ENCODE assay signal across 24 mouse cellular contexts in the genomic region with DNA sequence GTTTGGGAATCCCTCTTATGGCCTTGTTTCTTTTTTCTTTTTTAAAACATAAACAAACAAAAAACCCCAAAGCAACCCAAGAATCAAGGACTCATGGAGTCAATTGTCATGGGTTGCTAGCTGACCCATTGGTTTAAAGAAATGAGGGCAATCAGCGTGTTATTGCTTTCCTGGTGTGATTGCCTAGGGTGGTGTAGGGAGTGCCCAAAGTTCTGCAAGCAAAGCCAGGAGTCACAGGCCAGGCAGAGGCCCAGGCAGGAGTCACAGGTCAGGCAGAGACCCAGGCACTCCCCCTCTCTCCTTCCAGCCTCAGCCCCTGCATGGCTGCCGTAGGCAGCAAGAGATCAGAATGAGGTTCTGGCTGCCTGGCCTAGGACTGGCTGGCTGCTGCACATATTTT. TPM values are rescaled to one million over a fixed set of nuclear protein-coding genes. Genes with fewer than 3 reads are reported as not detected.
DNase-seq lines count a peak whose midpoint lies in the region; ATAC-seq and TF ChIP-seq lines count a peak whose summit lies in the region.
"Had no signal": no experiment of that assay in that cellular context is flagged by ENCODE, and none has a peak within 500 bp of the region (broad histone marks: within the 10 kb centered on the region; RNA-seq: fewer than 3 reads in every experiment).

No protein-coding gene starts in this region.

- H3K4me1 ChIP-seq in heart, embryonic 10.5 days: peaks cover 38% of the 10 kb centered on the region
- no peaks in the 10 kb centered on the region; the same call in 1 of the 2 replicates for H3K4me1 ChIP-seq in hindbrain, embryonic 14.5 days (replicated peaks; ENCODE audit: control insufficient read depth, insufficient read depth, low read length)
- H3K4me1 ChIP-seq in hindbrain, postnatal 0 days (ENCODE audit: insufficient read depth, low read length): no peaks in the 10 kb centered on the region
- H3K4me1 ChIP-seq: neural tube, embryonic 12.5 days had no signal

- DNase-seq in heart, embryonic 10.5 days (ENCODE audit: low spot score): no peak
- DNase-seq in heart, postnatal 36 days: no peak
- no peak for DNase-seq in hindbrain, embryonic 14.5 days (ENCODE audit: low spot score)
- no peak for DNase-seq in hindbrain, postnatal 0 days (ENCODE audit: low spot score)
- peak; percentile 13 for DNase-seq in thymus, postnatal 14 days
- DNase-seq in thymus, postnatal 36 days: no peak
- no peak for DNase-seq in left cerebral cortex, postnatal 14 days (ENCODE audit: low spot score in 2 of 2)
- DNase-seq in adrenal gland, postnatal 10 days: no peak
- DNase-seq: adrenal gland, postnatal 25 days; cerebellum, adult 9-10 months; gastrocnemius, postnatal 14 days; heart, adult 11 months; heart, postnatal 10 days; kidney, adult 8-10 months; kidney, postnatal 14 days; layer of hippocampus, postnatal 36 days; lung, postnatal 4 days had no signal

- 61% methylated on average over 2 of the region's 2 CpGs for WGBS in heart, embryonic 10.5 days
- WGBS in hindbrain, embryonic 14.5 days: 80% methylated on average over 2 of the region's 2 CpGs
- WGBS in hindbrain, postnatal 0 days: 72% methylated on average over 2 of the region's 2 CpGs

- TF ChIP-seq CTCF in hindbrain, postnatal 0 days (IDR thresholded peaks at IDR 0.05; ENCODE audit: low read depth): no peak

- no peak overlapping the region for H3K9ac ChIP-seq in hindbrain, embryonic 14.5 days
- no peak overlapping the region for H3K9ac ChIP-seq in hindbrain, postnatal 0 days (replicated peaks; ENCODE audit: low read length)
- H3K9ac ChIP-seq: limb, embryonic 13.5 days; midbrain, embryonic 15.5 days; neural tube, embryonic 12.5 days had no signal

- H3K4me3 ChIP-seq in heart, embryonic 10.5 days: no peak overlapping the region
- H3K4me3 ChIP-seq in hindbrain, embryonic 14.5 days (replicated peaks; ENCODE audit: low read length): no peak overlapping the region
- H3K4me3 ChIP-seq in hindbrain, postnatal 0 days (ENCODE audit: low read length): no peak overlapping the region
- H3K4me3 ChIP-seq: embryonic facial prominence, embryonic 10.5 days; layer of hippocampus, adult 2 months; limb, embryonic 13.5 days; midbrain, embryonic 15.5 days; neural tube, embryonic 12.5 days had no signal

- no peaks in the 10 kb centered on the region for H3K27me3 ChIP-seq in heart, embryonic 10.5 days (ENCODE audit: insufficient read depth, poor library complexity, severe bottlenecking)
- no peaks in the 10 kb centered on the region for H3K27me3 ChIP-seq in hindbrain, embryonic 14.5 days (ENCODE audit: control insufficient read depth, insufficient read depth, low read length)
- H3K27me3 ChIP-seq in hindbrain, postnatal 0 days (ENCODE audit: insufficient read depth, low read length): no peaks in the 10 kb centered on the region
- H3K27me3 ChIP-seq: limb, embryonic 13.5 days; midbrain, embryonic 15.5 days; neural tube, embryonic 12.5 days had no signal

- peak overlapping the region; percentile 17; the same call in 1 of the 2 replicates for H3K27ac ChIP-seq in heart, embryonic 10.5 days
- 0 out of 2 replicates have a peak overlapping the region, but pooled peaks have one; percentile 5 for H3K27ac ChIP-seq in hindbrain, embryonic 14.5 days
- H3K27ac ChIP-seq in hindbrain, postnatal 0 days: no peak overlapping the region
- H3K27ac ChIP-seq: embryonic facial prominence, embryonic 10.5 days; layer of hippocampus, adult 2 months; limb, embryonic 13.5 days; midbrain, embryonic 15.5 days; neural tube, embryonic 12.5 days had no signal

- ATAC-seq in hindbrain, embryonic 14.5 days (ENCODE audit: low FRiP score): no peak
- ATAC-seq in hindbrain, postnatal 0 days: no peak
- ATAC-seq: forebrain, embryonic 16.5 days; hindbrain, embryonic 16.5 days; midbrain, embryonic 15.5 days had no signal

- H3K4me2 ChIP-seq in hindbrain, embryonic 14.5 days (replicated peaks): no peak overlapping the region
- H3K4me2 ChIP-seq in hindbrain, postnatal 0 days (ENCODE audit: low read depth, low read length): no peak overlapping the region
- H3K4me2 ChIP-seq: limb, embryonic 13.5 days; midbrain, embryonic 15.5 days; neural tube, embryonic 12.5 days had no signal

- peaks cover 8% of the 10 kb centered on the region; the same call in 1 of the 2 replicates for H3K36me3 ChIP-seq in heart, embryonic 10.5 days
- no peaks in the 10 kb centered on the region; the same call in 1 of the 2 replicates for H3K36me3 ChIP-seq in hindbrain, embryonic 14.5 days (replicated peaks; ENCODE audit: control insufficient read depth, insufficient read depth)
- no peaks in the 10 kb centered on the region for H3K36me3 ChIP-seq in hindbrain, postnatal 0 days (ENCODE audit: insufficient read depth, low read length)
- H3K36me3 ChIP-seq: embryonic facial prominence, embryonic 10.5 days; midbrain, embryonic 15.5 days; neural tube, embryonic 12.5 days had no signal

- intact Hi-C loops in heart, postnatal 36 days (cut with DNase I): no loop called here
- intact Hi-C loops in left cerebral cortex, postnatal 14 days (cut with DNase I): loop anchor here (5.0 kb wide), 1 partner anchor 57 kb away; a partner anchor contains a TSS

- no peaks in the 10 kb centered on the region for H3K9me3 ChIP-seq in heart, embryonic 10.5 days
- no peaks in the 10 kb centered on the region for H3K9me3 ChIP-seq in hindbrain, embryonic 14.5 days (ENCODE audit: control insufficient read depth, low read length)
- no peaks in the 10 kb centered on the region for H3K9me3 ChIP-seq in hindbrain, postnatal 0 days (ENCODE audit: low read length)
- H3K9me3 ChIP-seq: embryonic facial prominence, embryonic 10.5 days; limb, embryonic 13.5 days; midbrain, embryonic 15.5 days; neural tube, embryonic 12.5 days had no signal

RNA-seq across cellular contexts. Expression of a gene that starts 58.6 kb away (rescaled TPM):
- 13.0 and 21.5 TPM in 2 replicates for polyA plus RNA-seq in heart, embryonic 10.5 days (2016; fragmentation: Nextera tagmentation; extraction: Ambion mirVana)
- total RNA-seq in heart, postnatal 36 days (2021): 10 to 100 TPM; 11.1 to 31.6 TPM
- polyA plus RNA-seq in hindbrain, embryonic 14.5 days (2014; fragmentation: Nextera tagmentation; extraction: Ambion mirVana): 3.2 and 3.9 TPM in 2 replicates
- total RNA-seq in hindbrain, postnatal 0 days (2014; rRNA removed): 2.7 and 4.6 TPM in 2 replicates
- polyA plus RNA-seq in hindbrain, postnatal 0 days (2015; fragmentation: Nextera tagmentation; extraction: Ambion mirVana): 3.4 and 3.6 TPM in 2 replicates
- 10 to 100 TPM; 37.9 to 41.1 TPM for total RNA-seq in left cerebral cortex, postnatal 14 days (2021)
- 10 to 100 TPM; 16.1 to 28.3 TPM for total RNA-seq in adrenal gland, postnatal 10 days (2021)
